Mouse (Mus musculus) urinary bladder, postnatal 0 days (tissue): Measurements from ENCODE around the gene Syngr1. TPM values are rescaled to one million over a fixed set of nuclear protein-coding genes. Genes with fewer than 3 reads are reported as not detected.

Experiments used
- microRNA-seq: library from miRNA; unstranded; fragments of <30 nt; microRNA quantifications from one replicate; pipeline ENCODE4, GENCODE M21; 2016
- polyA plus RNA-seq: library from polyadenylated mRNA; unstranded; fragments of >200 nt; fragmentation: Nextera tagmentation; extraction: Ambion mirVana; gene quantifications from 2 replicates; pipeline ENCODE4 v1.2.1, GENCODE M21; 2015

The Syngr1 gene
- 61.2 and 65.8 TPM in 2 replicates for polyA plus RNA-seq

DNA sequence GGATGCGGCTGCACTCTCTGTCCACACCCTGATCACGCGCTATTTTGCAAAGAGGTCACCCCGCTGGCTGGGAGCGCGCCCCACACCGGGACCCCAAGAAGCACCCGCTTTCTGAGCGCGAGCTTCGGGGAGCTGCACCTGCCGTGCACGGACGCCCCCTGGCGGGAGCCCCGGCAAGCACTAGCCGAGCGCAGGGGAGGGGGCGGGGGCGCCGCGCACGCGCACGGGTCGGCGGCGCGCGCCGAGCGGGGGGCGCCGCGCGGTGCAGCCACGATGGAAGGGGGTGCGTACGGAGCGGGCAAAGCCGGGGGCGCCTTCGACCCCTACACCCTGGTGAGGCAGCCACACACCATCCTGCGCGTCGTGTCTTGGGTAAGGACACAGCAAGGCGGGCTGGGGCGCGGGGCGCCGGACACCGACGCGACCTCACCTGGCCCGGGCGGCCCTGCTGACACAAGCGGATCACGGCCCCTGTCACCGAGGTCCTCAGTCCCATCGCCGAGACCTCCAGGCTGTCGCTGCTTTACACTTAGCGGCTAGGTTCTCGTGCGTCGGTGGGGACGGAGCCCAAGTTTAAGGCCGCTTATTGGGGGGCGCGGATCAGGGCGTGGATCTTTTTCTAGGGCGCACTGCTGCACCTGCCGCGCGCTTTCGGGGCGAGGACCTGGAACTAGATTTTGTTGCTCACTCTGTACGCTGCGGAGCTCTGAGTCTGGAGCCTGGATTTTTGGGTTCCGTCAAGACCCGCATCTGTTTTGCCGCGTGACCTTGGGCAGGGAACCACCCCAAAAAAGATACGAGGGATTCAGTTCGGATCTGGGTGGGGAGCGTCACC lies at the start of gene Syngr1, which contains the start of gene Rpl3:
Gene Syngr1 (plus strand): TSS at position 214 of the 835 bp plus-strand sequence.
Gene Rpl3 (minus strand): TSS at position 748 of the 835 bp plus-strand sequence.

DNA sequence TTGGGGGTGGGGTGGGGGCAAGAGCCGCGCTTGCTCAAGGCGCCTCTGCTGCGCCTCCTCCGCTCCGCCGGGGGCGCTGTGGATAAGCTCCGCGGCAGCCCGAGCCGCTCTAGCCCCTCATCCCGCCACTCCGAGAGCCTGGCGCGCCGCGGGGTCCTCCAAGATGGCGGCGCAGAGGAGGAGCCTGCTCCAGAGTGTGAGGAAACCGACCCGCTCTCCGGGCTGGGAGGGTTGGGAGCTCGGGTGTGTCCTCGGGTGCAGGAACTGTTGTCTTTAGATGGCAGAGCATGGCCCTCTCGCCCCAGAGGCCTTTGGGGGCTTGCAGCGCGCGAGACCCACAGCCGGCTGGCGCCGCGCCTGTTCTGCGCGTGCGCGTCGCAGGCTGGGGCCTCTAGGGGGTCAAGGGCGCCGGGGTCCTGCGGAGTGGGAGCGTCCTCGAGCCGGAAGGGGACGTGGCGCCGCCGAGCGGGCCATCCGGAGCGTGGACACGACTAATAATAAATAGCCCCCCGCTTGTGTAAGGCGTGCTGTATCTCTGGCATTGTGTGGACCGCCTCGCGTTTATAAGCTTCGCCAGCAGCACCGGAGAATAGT lies 42.0 kb downstream of the Syngr1 start, which contains the start of gene Tab1:
Gene Tab1 (plus strand): TSS at position 135 of the 594 bp plus-strand sequence.

Small RNAs within 50 kb of the gene (microRNA-seq; reads per million reads assigned to microRNA genes)
- 33.7 reads per million, percentile 34 among the genes with 10 or more reads in this experiment for gene Snord43

Other genes with a start within 250 kb of the Syngr1 start
- 15.2 and 15.6 TPM in 2 replicates for gene Apobec3, start 199.7 kb upstream of the Syngr1 start, polyA plus RNA-seq
- gene Cbx7, start 120.2 kb upstream of the Syngr1 start, polyA plus RNA-seq: 2.6 and 3.3 TPM in 2 replicates
- 1.6 and 1.8 TPM in 2 replicates for gene Pdgfb, start 76.4 kb upstream of the Syngr1 start, polyA plus RNA-seq
- 642 and 665 TPM in 2 replicates for gene Rpl3, start 534 bp downstream of the Syngr1 start, polyA plus RNA-seq
- gene Tab1, start 41.8 kb downstream of the Syngr1 start, polyA plus RNA-seq: 16.2 and 16.7 TPM in 2 replicates
- 7.9 and 8.7 TPM in 2 replicates for gene Mgat3, start 82.4 kb downstream of the Syngr1 start, polyA plus RNA-seq
- gene Mief1, start 142.7 kb downstream of the Syngr1 start, polyA plus RNA-seq: 16.2 and 17.1 TPM in 2 replicates
- not detected in 2 replicates for gene AC140267.1, start 144.5 kb downstream of the Syngr1 start, polyA plus RNA-seq
- 144 and 149 TPM in 2 replicates for gene Atf4, start 163.8 kb downstream of the Syngr1 start, polyA plus RNA-seq
- 31.5 and 32.4 TPM in 2 replicates for gene Rps19bp1, start 173.0 kb downstream of the Syngr1 start, polyA plus RNA-seq
- gene Cacna1i, start 195.9 kb downstream of the Syngr1 start, polyA plus RNA-seq: not detected in 2 replicates